Mouse (Mus musculus) liver, embryonic 11.5 days (tissue): Measurements from ENCODE around the gene Mex3d. TPM values are rescaled to one million over a fixed set of nuclear protein-coding genes. Genes with fewer than 3 reads are reported as not detected.

Source experiments
- ATAC-seq: fragments of 200-750 bp; cut with Nextera tagmentation; replicated peaks from 2 replicates; pipeline ENCODE4 v1.8.0; 2017; ENCODE audit warnings: moderate number of reproducible peaks, mild to moderate bottlenecking, moderate TSS enrichment, moderate library complexity; ENCODE audit not compliant: low FRiP score
- DNase-seq: peaks from one replicate; pipeline ENCODE4 v3.0.0-alpha.2; 2017; ENCODE audit warnings: low spot score
- H3K27ac ChIP-seq: fragments of 300-500 bp; sonication (generic); 2 replicates; pipeline ENCODE4 v1.5.1; 2014; ENCODE audit warnings: mild to moderate bottlenecking, low read depth, low read length, control low read depth
- H3K27me3 ChIP-seq: fragments of 300-500 bp; sonication (generic); replicated peaks from 2 replicates; pipeline ENCODE4 v1.6.1; 2014; ENCODE audit warnings: low read length, mixed read lengths; ENCODE audit not compliant: control insufficient read depth, insufficient read depth
- H3K36me3 ChIP-seq: fragments of 300-500 bp; sonication (generic); 2 replicates; pipeline ENCODE4 v1.6.1; 2014; ENCODE audit warnings: mild to moderate bottlenecking, low read length, moderate library complexity, mixed read lengths; ENCODE audit not compliant: control insufficient read depth, insufficient read depth
- H3K4me1 ChIP-seq: fragments of 300-500 bp; sonication (generic); replicated peaks from 2 replicates; pipeline ENCODE4 v1.6.1; 2014; ENCODE audit warnings: low read length, mixed read lengths; ENCODE audit not compliant: control insufficient read depth, insufficient read depth
- H3K4me2 ChIP-seq: fragments of 300-500 bp; sonication (generic); 2 replicates; pipeline ENCODE4 v1.6.1; 2014; ENCODE audit warnings: mild to moderate bottlenecking, control low read depth, moderate library complexity
- H3K4me3 ChIP-seq: fragments of 300-500 bp; sonication (generic); 2 replicates; pipeline ENCODE4 v1.5.1; 2014; ENCODE audit warnings: low read depth, low read length, control low read depth
- H3K9ac ChIP-seq: fragments of 300-500 bp; sonication (generic); 2 replicates; pipeline ENCODE4 v1.6.1; 2014; ENCODE audit warnings: low read depth, low read length, control low read depth
- H3K9me3 ChIP-seq: fragments of 300-500 bp; sonication (generic); 2 replicates; pipeline ENCODE4 v1.6.1; 2016; ENCODE audit warnings: low read length, inconsistent platforms, mixed read lengths; ENCODE audit not compliant: control insufficient read depth
- WGBS: fragments of 180-500 bp; shearing (Covaris S2); extraction: QIAGEN DNeasy Blood & Tissue Kit; methylation state at CpG from one replicate; pipeline ENCODE4 v1.1.7; 2014; 5-methylcytosine and 5-hydroxymethylcytosine counted together
- polyA plus RNA-seq: library from polyadenylated mRNA; unstranded; fragments of >200 nt; fragmentation: Nextera tagmentation; extraction: Ambion mirVana; gene quantifications from 2 replicates; pipeline ENCODE4 v1.2.1, GENCODE M21; 2014

Mex3d gene
- polyA plus RNA-seq, 1 experiment from 2014 or later: 3.7 TPM

DNA sequence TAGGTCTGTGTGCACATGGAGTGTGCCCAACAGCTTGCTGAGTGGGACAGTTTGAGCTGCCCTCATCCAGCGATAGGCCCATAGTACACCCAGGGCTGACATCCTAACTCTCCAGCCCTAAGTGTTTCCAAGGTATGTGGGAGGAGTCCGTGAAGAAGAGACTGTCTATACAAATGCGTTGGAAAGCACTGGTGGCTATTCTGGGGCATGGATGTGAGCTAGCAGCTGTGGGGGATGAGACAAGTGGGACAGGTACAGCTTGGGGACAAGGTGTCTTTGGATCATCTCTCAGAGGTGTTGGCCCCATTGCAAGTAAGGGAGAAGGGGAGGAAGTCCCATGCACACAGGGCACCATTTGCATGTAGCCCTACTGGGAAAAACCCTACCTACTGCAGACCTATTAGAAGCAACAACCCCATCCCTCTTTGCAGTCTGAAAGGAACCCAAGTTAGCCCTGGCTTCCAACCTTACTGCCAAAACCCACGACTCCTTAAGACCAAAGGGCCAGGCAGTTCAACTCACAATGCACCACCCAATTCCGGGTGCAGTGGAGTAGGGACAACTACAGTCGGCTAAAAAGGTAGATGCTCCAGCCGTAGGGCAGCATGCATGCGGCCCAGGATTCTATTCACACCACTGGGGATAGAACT is 10.2 kb upstream of the Mex3d start:
- Histone ChIP-seq H3K36me3 (peaks cover 35% of the 10 kb centered on the region), H3K9me3 (no peaks in the 10 kb centered on the region), H3K4me3 (peak overlapping the region; percentile 77), H3K27ac (peak overlapping the region; percentile 99), H3K4me2 (peak overlapping the region; percentile 97), H3K4me1 (peaks cover 29% of the 10 kb centered on the region), H3K9ac (peak overlapping the region; percentile 81), H3K27me3 (no peaks in the 10 kb centered on the region)
- ATAC-seq: no peak
- no peak for DNase-seq
- 52% methylated on average over 8 of the region's 8 CpGs for WGBS

GRCm38 (mm10) chr10:80396822-80397523 is 9.5 kb upstream of the Mex3d start:
- H3K36me3 ChIP-seq: peaks cover 37% of the 10 kb centered on the region
- H3K4me1 ChIP-seq: peaks cover 29% of the 10 kb centered on the region
- peak overlapping the region; percentile 97 for H3K4me2 ChIP-seq
- H3K4me3 ChIP-seq: peak overlapping the region; percentile 77
- 88% methylated on average over 11 of the region's 11 CpGs for WGBS
- no peaks in the 10 kb centered on the region for H3K9me3 ChIP-seq
- no peak for DNase-seq
- H3K9ac ChIP-seq: peak overlapping the region; percentile 81
- ATAC-seq: no peak
- peak overlapping the region; percentile 99 for H3K27ac ChIP-seq
- H3K27me3 ChIP-seq: no peaks in the 10 kb centered on the region

DNA sequence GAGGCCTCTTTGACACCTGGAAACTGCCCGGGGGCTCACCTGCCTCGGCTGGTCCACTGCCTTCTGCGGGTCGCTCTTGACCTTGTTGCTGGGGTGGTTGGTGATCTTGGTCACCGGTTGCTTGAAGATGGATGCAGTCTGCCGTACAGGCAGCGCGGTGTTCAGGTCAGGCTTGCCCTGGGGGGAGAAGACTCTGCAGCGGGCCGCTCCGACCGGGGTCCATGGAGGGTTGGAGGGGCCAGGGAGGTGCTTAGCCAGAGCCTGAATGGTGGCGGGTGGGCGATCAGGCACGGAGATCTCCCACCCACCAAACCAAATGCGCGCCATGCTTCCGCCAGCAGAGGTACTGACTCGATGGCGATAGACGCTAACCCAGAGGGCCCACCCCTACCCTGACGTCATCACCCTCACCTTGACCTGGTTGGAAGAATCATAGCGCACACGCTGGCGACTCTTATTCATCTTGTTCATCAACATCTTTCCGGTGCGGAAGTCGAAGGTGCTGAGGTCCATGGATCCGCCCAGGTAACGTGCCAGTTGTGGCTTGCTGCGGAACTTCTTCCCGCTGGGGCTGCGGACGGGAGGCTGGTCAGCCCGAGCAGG is 7.7 kb upstream of the Mex3d start:
- H3K36me3 ChIP-seq: peaks cover 51% of the 10 kb centered on the region
- no peak for DNase-seq
- no peak overlapping the region for H3K4me3 ChIP-seq
- H3K27ac ChIP-seq: no peak overlapping the region
- no peak overlapping the region for H3K4me2 ChIP-seq
- H3K4me1 ChIP-seq: peaks cover 18% of the 10 kb centered on the region
- no peaks in the 10 kb centered on the region for H3K9me3 ChIP-seq
- no peak for ATAC-seq
- H3K9ac ChIP-seq: no peak overlapping the region
- 93% methylated on average over 35 of the region's 35 CpGs for WGBS
- H3K27me3 ChIP-seq: no peaks in the 10 kb centered on the region

- no peak for ATAC-seq
- H3K36me3 ChIP-seq: peaks cover 51% of the 10 kb centered on the region
- WGBS: 92% methylated on average over 5 of the region's 5 CpGs
Observed at GRCm38 (mm10) chr10:80392687-80393086, 5.2 kb upstream of the Mex3d start.

GRCm38 (mm10) chr10:80390697-80391096 is 3.2 kb upstream of the Mex3d start:
- Histone ChIP-seq H3K9ac (no peak overlapping the region), H3K9me3 (no peaks in the 10 kb centered on the region), H3K4me1 (peaks cover 23% of the 10 kb centered on the region), H3K27me3 (no peaks in the 10 kb centered on the region), H3K27ac (no peak overlapping the region), H3K36me3 (peaks cover 50% of the 10 kb centered on the region), H3K4me3 (no peak overlapping the region), H3K4me2 (no peak overlapping the region)
- no peak for ATAC-seq
- WGBS: 87% methylated on average over 9 of the region's 9 CpGs
- no peak for DNase-seq

More at GRCm38 (mm10) chr10:80392687-80393086, 5.2 kb upstream of the Mex3d start:
- no peaks in the 10 kb centered on the region for H3K27me3 ChIP-seq
- no peak overlapping the region for H3K9ac ChIP-seq
- no peak overlapping the region for H3K27ac ChIP-seq
- no peak overlapping the region for H3K4me3 ChIP-seq
- peaks cover 22% of the 10 kb centered on the region for H3K4me1 ChIP-seq
- no peak overlapping the region for H3K4me2 ChIP-seq
- no peak for DNase-seq
- H3K9me3 ChIP-seq: no peaks in the 10 kb centered on the region

DNA sequence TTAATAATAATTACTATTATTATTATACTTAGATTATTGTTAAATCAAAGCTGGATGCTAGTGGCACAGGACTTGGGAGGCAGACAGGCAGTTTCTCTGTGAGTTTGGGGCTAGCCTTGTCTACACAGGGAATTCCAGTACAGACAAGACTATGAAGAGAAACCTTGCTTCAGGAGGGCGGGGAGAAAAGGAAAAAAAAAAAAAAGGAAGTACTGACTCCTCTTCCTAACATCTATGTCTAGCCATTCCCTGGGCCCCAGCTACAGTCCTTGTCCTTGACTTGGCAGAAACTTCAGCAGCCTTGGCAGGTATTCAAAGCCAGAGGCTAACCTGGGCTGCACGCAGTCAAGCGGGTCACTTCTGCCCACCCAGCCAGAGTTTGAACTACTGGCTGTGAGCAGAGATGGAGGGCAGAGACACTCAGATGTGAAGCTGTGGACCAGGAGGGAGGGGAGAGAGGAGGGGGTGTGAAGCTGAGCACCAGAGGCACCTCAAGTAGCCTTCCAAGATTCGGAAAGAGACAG is 1.8 kb upstream of the Mex3d start:
- Histone ChIP-seq H3K4me3 (no peak overlapping the region), H3K36me3 (peaks cover 36% of the 10 kb centered on the region), H3K27ac (peak overlapping the region; percentile 23), H3K4me2 (no peak overlapping the region), H3K27me3 (no peaks in the 10 kb centered on the region), H3K4me1 (peaks cover 38% of the 10 kb centered on the region), H3K9me3 (no peaks in the 10 kb centered on the region), H3K9ac (no peak overlapping the region)
- no peak for DNase-seq
- 67% methylated on average over 4 of the region's 4 CpGs for WGBS
- no peak for ATAC-seq

- WGBS: 20% methylated on average over 2 of the region's 2 CpGs
- H3K36me3 ChIP-seq: peaks cover 31% of the 10 kb centered on the region
- H3K27ac ChIP-seq: peak overlapping the region; percentile 23; the same call in 1 of the 2 replicates
- no peak overlapping the region for H3K4me3 ChIP-seq
- H3K4me2 ChIP-seq: peak overlapping the region; percentile 95
- ATAC-seq (no peak), DNase-seq (no peak)
- H3K27me3 ChIP-seq: no peaks in the 10 kb centered on the region
- H3K9me3 ChIP-seq: no peaks in the 10 kb centered on the region
- H3K4me1 ChIP-seq: peaks cover 43% of the 10 kb centered on the region
- peak overlapping the region; percentile 86 for H3K9ac ChIP-seq
Observed at GRCm38 (mm10) chr10:80388731-80389130, 1.3 kb upstream of the Mex3d start.

GRCm38 (mm10) chr10:80386735-80387471 is 556 bp downstream of the Mex3d start:
- peaks cover 19% of the 10 kb centered on the region for H3K36me3 ChIP-seq
- no peaks in the 10 kb centered on the region for H3K27me3 ChIP-seq
- DNase-seq: no peak
- 1% methylated on average over 72 of the region's 94 CpGs for WGBS
- no peak for ATAC-seq
- peak overlapping the region; percentile 95 for H3K4me2 ChIP-seq
- H3K4me1 ChIP-seq: peaks cover 43% of the 10 kb centered on the region
- peak overlapping the region; percentile 88 for H3K4me3 ChIP-seq
- H3K27ac ChIP-seq: peak overlapping the region; percentile 60
- no peaks in the 10 kb centered on the region for H3K9me3 ChIP-seq
- peak overlapping the region; percentile 86 for H3K9ac ChIP-seq
